Mouse (Mus musculus) neural tube, embryonic 15.5 days (tissue): ENCODE measurements around the gene Ssh3. TPM values are rescaled to one million over a fixed set of nuclear protein-coding genes. Genes with fewer than 3 reads are reported as not detected.

Experiments
- ATAC-seq: fragments of 200-750 bp; cut with Nextera tagmentation; 2 replicates; pipeline ENCODE4 v1.8.0; 2017; ENCODE audit warnings: mild to moderate bottlenecking, moderate TSS enrichment, moderate library complexity; ENCODE audit not compliant: low FRiP score
- H3K27ac ChIP-seq: fragments of 300-500 bp; sonication (generic); replicated peaks from 2 replicates; pipeline ENCODE4 v1.5.1; 2015; ENCODE audit warnings: mild to moderate bottlenecking, inconsistent platforms
- H3K27me3 ChIP-seq: fragments of 300-500 bp; sonication (generic); replicated peaks from 2 replicates; pipeline ENCODE4 v1.6.1; 2015; ENCODE audit warnings: inconsistent platforms
- H3K36me3 ChIP-seq: fragments of 300-500 bp; sonication (generic); 2 replicates; pipeline ENCODE4 v1.6.1; 2015; ENCODE audit warnings: inconsistent platforms
- H3K4me1 ChIP-seq: fragments of 300-500 bp; sonication (generic); 2 replicates; pipeline ENCODE4 v1.6.1; 2015; ENCODE audit warnings: inconsistent platforms
- H3K4me2 ChIP-seq: fragments of 300-500 bp; sonication (generic); 2 replicates; pipeline ENCODE4 v1.6.1; 2015; ENCODE audit warnings: inconsistent platforms, mild to moderate bottlenecking, moderate library complexity
- H3K4me3 ChIP-seq: fragments of 300-500 bp; sonication (generic); replicated peaks from 2 replicates; pipeline ENCODE4 v1.5.1; 2015; ENCODE audit warnings: mild to moderate bottlenecking, inconsistent platforms
- H3K9ac ChIP-seq: fragments of 300-500 bp; sonication (generic); replicated peaks from 2 replicates; pipeline ENCODE4 v1.6.1; 2015; ENCODE audit warnings: mild to moderate bottlenecking, inconsistent platforms
- H3K9me3 ChIP-seq: fragments of 300-500 bp; sonication (generic); replicated peaks from 2 replicates; pipeline ENCODE4 v1.6.1; 2016; ENCODE audit warnings: inconsistent platforms
- WGBS: fragments of 180-500 bp; shearing (Covaris S2); methylation state at CpG from one replicate; pipeline ENCODE4 v1.1.7; 2015; ENCODE audit warnings: mixed read lengths; 5-methylcytosine and 5-hydroxymethylcytosine counted together
- polyA plus RNA-seq: library from polyadenylated mRNA; unstranded; fragments of >200 nt; fragmentation: Nextera tagmentation; extraction: Ambion mirVana; gene quantifications from 2 replicates; pipeline ENCODE4 v1.2.1, GENCODE M21; 2015

The Ssh3 gene
- polyA plus RNA-seq, 1 experiment from 2014 or later = 19.8 TPM

DNA sequence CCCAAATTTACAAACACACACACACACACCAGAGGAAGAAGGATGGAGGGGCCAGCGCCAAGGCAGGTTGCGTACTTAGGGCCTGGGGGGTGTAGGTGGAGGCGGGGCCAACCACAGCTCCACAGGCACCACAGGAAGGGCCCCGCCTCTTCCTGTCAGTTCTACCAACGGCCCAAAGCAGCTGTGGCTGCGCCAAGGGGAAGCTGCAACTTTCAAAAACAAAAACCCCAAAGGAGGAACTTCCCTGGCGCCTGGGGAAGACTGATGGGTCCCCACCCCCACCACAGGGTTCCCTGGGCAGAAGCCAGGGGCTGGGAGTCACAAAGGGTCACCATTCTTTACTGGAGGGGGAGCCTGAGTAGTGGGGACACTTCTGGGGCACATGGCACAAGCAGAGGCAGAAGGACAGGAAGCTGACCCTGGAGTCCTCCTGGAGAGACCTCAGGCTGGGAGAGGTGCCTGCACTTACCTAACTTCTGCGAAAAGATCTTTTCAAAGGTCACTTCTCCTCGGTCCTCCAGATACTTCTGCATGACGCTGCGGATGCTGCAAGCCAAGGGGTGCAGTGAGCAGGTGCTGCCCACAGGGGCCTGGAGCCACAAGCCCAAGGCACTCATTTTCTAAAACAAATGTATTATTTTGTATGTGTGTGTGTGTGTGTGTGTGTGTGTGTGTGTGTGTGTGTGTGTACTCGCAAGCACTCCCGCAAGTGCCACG, 25.6 kb upstream of the Ssh3 start:
- Histone ChIP-seq H3K4me1 (peaks cover 16% of the 10 kb centered on the region), H3K4me3 (no peak overlapping the region), H3K36me3 (peaks cover 41% of the 10 kb centered on the region), H3K27ac (peak overlapping the region; percentile 18), H3K9ac (no peak overlapping the region), H3K9me3 (no peaks in the 10 kb centered on the region), H3K27me3 (no peaks in the 10 kb centered on the region), H3K4me2 (no peak overlapping the region)
- ATAC-seq = no peak
- 68% methylated on average over 13 of the region's 14 CpGs for WGBS

DNA sequence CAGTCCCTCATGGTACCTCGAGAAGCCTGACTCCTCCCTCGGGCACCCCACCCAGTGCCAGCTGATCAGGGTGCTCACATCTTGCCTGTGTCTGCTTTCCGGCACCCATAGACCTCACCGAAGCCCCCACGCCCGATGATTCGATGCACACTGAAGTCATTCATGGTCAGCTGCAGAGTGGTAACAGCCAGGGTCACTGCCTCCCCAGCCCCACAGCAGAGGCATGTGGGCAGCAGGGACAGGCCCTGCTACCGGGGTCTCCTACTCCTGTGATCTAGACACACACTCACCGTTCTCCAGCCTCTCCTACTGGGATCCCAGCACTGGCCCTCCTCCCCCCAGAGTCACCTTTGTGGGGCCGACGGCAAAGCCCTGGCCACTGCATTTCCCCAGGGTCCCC, 22.2 kb upstream of the Ssh3 start:
- no peak overlapping the region for H3K9ac ChIP-seq
- no peak overlapping the region for H3K4me2 ChIP-seq
- H3K36me3 ChIP-seq = peaks cover 73% of the 10 kb centered on the region
- ATAC-seq = no peak
- no peak overlapping the region for H3K27ac ChIP-seq
- no peaks in the 10 kb centered on the region for H3K27me3 ChIP-seq
- H3K4me1 ChIP-seq = peaks cover 8% of the 10 kb centered on the region; the same call in 1 of the 2 replicates
- H3K4me3 ChIP-seq = no peak overlapping the region
- 90% methylated on average over 11 of the region's 11 CpGs for WGBS
- H3K9me3 ChIP-seq = no peaks in the 10 kb centered on the region

DNA sequence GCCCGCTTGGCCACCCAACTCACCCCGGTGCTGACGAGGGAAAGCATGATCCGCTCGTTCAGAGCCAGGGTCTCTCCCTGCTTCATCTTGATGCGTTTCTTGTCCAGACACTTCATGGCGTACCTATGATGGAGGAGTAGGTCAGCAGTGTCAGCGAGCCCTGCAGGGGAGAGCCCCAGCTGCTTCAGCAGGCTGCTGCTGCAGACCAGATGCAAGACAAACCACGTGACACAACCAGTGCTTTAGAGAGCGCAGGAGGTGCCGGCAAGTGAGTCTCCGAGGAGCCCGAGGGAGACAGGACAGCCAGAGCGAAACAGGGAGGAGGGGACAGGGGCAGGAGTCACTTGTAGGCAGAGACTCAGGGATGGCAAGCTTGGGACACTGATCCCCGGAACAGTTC, 21.8 kb upstream of the Ssh3 start:
- no peak overlapping the region for H3K4me3 ChIP-seq
- peaks cover 77% of the 10 kb centered on the region for H3K36me3 ChIP-seq
- no peak for ATAC-seq
- H3K4me1 ChIP-seq = peaks cover 8% of the 10 kb centered on the region; the same call in 1 of the 2 replicates
- no peaks in the 10 kb centered on the region for H3K27me3 ChIP-seq
- H3K4me2 ChIP-seq = no peak overlapping the region
- no peaks in the 10 kb centered on the region for H3K9me3 ChIP-seq
- H3K27ac ChIP-seq = no peak overlapping the region
- 79% methylated on average over 15 of the region's 15 CpGs for WGBS
- H3K9ac ChIP-seq = no peak overlapping the region

DNA sequence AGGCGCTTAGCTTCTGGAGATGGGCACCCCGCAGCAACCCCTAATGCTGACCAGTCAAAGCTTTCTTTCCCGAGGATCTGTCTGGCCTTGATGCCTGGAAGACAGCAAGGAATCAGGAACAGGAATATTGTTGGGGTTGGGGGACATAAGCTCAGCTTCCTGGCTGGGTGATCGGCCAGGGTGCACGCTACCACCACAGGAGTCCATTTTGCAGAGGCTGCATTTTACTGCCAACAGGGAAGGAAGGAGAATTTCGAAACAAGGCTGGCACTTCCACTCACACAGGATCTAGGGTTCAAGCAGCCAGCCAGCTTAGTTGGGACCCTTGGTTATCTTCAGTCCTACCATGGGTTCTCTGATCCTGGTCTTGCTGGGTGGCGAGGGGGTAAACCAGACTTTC, 14.7 kb upstream of the Ssh3 start:
- Histone ChIP-seq H3K9ac (0 out of 2 replicates have a peak overlapping the region, but pooled peaks have one; percentile 80), H3K27me3 (no peaks in the 10 kb centered on the region), H3K27ac (peak overlapping the region; percentile 80), H3K9me3 (no peaks in the 10 kb centered on the region), H3K36me3 (peaks cover 49% of the 10 kb centered on the region), H3K4me1 (peaks cover 21% of the 10 kb centered on the region), H3K4me3 (peak overlapping the region; percentile 66), H3K4me2 (peak overlapping the region; percentile 80)
- no peak for ATAC-seq
- WGBS = 43% methylated on average over 7 of the region's 7 CpGs

GRCm38 (mm10) chr19:4282898-4283553, 14.0 kb upstream of the Ssh3 start, which contains the start of gene Ankrd13d:
Ankrd13d (minus strand) TSS chr19:4283137.
- peaks cover 44% of the 10 kb centered on the region for H3K36me3 ChIP-seq
- ATAC-seq = peak; percentile 94
- no peaks in the 10 kb centered on the region for H3K27me3 ChIP-seq
- peak within 1 kb of the TSS; percentile 80 for H3K9ac ChIP-seq
- H3K27ac ChIP-seq = peak within 1 kb of the TSS; percentile 80
- H3K9me3 ChIP-seq = no peaks in the 10 kb centered on the region
- peaks cover 21% of the 10 kb centered on the region for H3K4me1 ChIP-seq
- peak within 1 kb of the TSS; percentile 80 for H3K4me2 ChIP-seq
- WGBS = under 1% methylated on average over 50 of the region's 50 CpGs
- peak within 1 kb of the TSS; percentile 66 for H3K4me3 ChIP-seq

DNA sequence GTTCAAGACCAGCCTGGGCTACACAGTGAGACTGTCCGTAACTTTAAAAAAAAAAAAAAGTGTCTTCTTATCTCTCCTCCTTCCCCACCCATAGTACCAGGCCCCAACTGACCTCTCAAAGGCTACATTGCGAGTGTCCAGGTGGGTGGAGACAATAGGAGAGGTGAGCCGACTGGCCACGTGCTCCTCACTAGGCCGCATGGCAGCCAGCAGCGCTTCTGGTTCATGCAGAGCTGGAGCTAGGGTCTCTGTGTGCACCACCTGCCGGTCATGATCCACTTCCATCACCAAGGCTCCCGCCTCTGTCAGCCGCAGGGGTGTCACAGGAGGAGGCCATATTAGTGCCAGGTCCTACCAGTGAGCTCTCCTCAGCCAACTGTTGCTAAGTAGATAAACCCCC, 11.4 kb upstream of the Ssh3 start:
- Histone ChIP-seq H3K27ac (no peak overlapping the region), H3K36me3 (peaks cover 23% of the 10 kb centered on the region), H3K9me3 (no peaks in the 10 kb centered on the region), H3K4me3 (no peak overlapping the region), H3K9ac (no peak overlapping the region), H3K27me3 (no peaks in the 10 kb centered on the region), H3K4me2 (no peak overlapping the region), H3K4me1 (peaks cover 21% of the 10 kb centered on the region)
- 95% methylated on average over 9 of the region's 9 CpGs for WGBS
- ATAC-seq = no peak

GRCm38 (mm10) chr19:4279487-4279886, 10.5 kb upstream of the Ssh3 start:
- 93% methylated on average over 1 of the region's 1 CpGs for WGBS
- Histone ChIP-seq H3K27me3 (no peaks in the 10 kb centered on the region), H3K27ac (no peak overlapping the region), H3K4me3 (no peak overlapping the region), H3K4me2 (no peak overlapping the region), H3K9ac (no peak overlapping the region), H3K36me3 (peaks cover 24% of the 10 kb centered on the region), H3K9me3 (no peaks in the 10 kb centered on the region), H3K4me1 (peaks cover 21% of the 10 kb centered on the region)
- no peak for ATAC-seq

DNA sequence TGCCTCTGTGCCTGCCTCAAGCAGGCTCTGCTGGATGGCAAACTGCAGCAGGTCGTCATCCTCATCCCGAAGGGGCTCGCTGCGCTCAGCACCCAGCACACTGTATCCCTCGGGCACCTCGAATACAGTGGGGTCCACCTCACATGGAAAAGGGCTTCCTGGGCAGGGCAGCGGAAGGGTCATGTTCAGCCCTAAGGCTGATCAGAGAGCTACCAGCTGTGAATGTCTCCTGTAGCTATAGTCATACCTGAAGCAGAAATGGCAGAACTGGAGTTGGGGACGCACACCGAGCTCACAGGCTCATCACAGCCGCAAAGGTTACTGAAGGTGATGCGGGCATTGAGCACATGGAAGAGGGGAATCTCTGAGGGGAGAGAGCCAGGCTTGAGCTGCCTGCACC, 2.0 kb upstream of the Ssh3 start:
- Histone ChIP-seq H3K4me3 (no peak overlapping the region), H3K36me3 (peaks cover 30% of the 10 kb centered on the region), H3K27me3 (peaks cover 20% of the 10 kb centered on the region), H3K27ac (no peak overlapping the region), H3K9me3 (no peaks in the 10 kb centered on the region), H3K4me2 (no peak overlapping the region), H3K4me1 (peaks cover 12% of the 10 kb centered on the region), H3K9ac (no peak overlapping the region)
- no peak for ATAC-seq
- WGBS = 94% methylated on average over 11 of the region's 11 CpGs

DNA sequence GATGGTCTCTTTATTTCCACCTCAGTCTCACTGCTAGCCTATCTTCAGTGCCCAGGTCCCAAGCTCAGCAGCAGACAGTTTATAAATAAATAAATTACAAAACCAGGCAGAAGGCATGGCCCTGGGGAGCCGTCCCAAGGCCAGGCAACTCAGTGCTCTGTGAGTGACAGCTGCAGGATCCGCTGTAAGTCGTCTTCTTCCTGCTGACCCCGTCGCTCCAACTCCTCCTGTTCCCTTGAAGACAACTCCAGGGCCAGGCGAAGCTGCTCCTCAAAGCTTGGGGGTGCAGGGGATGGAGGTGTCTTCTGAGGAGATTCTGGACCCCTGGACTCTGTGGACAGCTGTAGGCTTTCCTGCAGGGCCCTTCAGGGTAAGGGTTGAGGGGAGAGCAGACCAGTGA, 1.2 kb upstream of the Ssh3 start:
- Histone ChIP-seq H3K4me1 (peaks cover 12% of the 10 kb centered on the region), H3K36me3 (peaks cover 29% of the 10 kb centered on the region), H3K4me3 (no peak overlapping the region), H3K9ac (no peak overlapping the region), H3K4me2 (no peak overlapping the region), H3K27me3 (peaks cover 20% of the 10 kb centered on the region), H3K27ac (no peak overlapping the region), H3K9me3 (no peaks in the 10 kb centered on the region)
- WGBS = 70% methylated on average over 6 of the region's 6 CpGs
- ATAC-seq = no peak

- no peak overlapping the region for H3K27ac ChIP-seq
- no peak overlapping the region for H3K4me2 ChIP-seq
- no peak overlapping the region for H3K9ac ChIP-seq
- H3K36me3 ChIP-seq = peaks cover 10% of the 10 kb centered on the region
- peaks cover 12% of the 10 kb centered on the region for H3K4me1 ChIP-seq
- WGBS = 67% methylated on average over 4 of the region's 4 CpGs
- H3K4me3 ChIP-seq = no peak overlapping the region
- H3K27me3 ChIP-seq = peaks cover 15% of the 10 kb centered on the region
- no peak for ATAC-seq
- no peaks in the 10 kb centered on the region for H3K9me3 ChIP-seq
These were observed 3.0 kb downstream of the Ssh3 start for GRCm38 (mm10) chr19:4265956-4266355.

GRCm38 (mm10) chr19:4264171-4264780, 4.7 kb downstream of the Ssh3 start:
- Histone ChIP-seq H3K9ac (no peak overlapping the region), H3K27ac (no peak overlapping the region), H3K36me3 (no peaks in the 10 kb centered on the region), H3K4me2 (no peak overlapping the region), H3K4me1 (peaks cover 10% of the 10 kb centered on the region), H3K27me3 (peaks cover 5% of the 10 kb centered on the region; the same call in 1 of the 2 replicates), H3K4me3 (no peak overlapping the region), H3K9me3 (no peaks in the 10 kb centered on the region)
- 92% methylated on average over 6 of the region's 6 CpGs for WGBS
- no peak for ATAC-seq

- Histone ChIP-seq H3K27ac (no peak overlapping the region), H3K9ac (no peak overlapping the region), H3K27me3 (no peaks in the 10 kb centered on the region; the same call in 1 of the 2 replicates), H3K4me3 (no peak overlapping the region), H3K9me3 (no peaks in the 10 kb centered on the region), H3K36me3 (no peaks in the 10 kb centered on the region), H3K4me1 (peaks cover 4% of the 10 kb centered on the region), H3K4me2 (no peak overlapping the region)
- ATAC-seq = no peak
- WGBS = 72% methylated on average over 14 of the region's 14 CpGs
These were observed 5.3 kb downstream of the Ssh3 start for GRCm38 (mm10) chr19:4263702-4264101.
